Mouse (Mus musculus) cerebral cortex, adult 2 months (tissue): ENCODE measurements around the gene Atp6v1e2.

Experiments used
- WGBS: fragments of 180-500 bp; shearing (Covaris S2); methylation state at CpG from one replicate; pipeline ENCODE4 v1.1.7; 2018; 5-methylcytosine and 5-hydroxymethylcytosine counted together

Atp6v1e2 gene

GRCm38 (mm10) chr17:86913003-86913607 lies 34.6 kb downstream of the Atp6v1e2 start:
- WGBS, result 48% methylated on average over 7 of the region's 7 CpGs

- WGBS, result 78% methylated on average over 5 of the region's 5 CpGs
Observed at GRCm38 (mm10) chr17:86911261-86911660, 36.4 kb downstream of the Atp6v1e2 start.

- 49% methylated on average over 14 of the region's 14 CpGs for WGBS
Observed at GRCm38 (mm10) chr17:86909733-86910495, 37.8 kb downstream of the Atp6v1e2 start.

- 92% methylated on average over 8 of the region's 8 CpGs for WGBS
Observed at GRCm38 (mm10) chr17:86908316-86908715, 39.4 kb downstream of the Atp6v1e2 start.

- 87% methylated on average over 3 of the region's 3 CpGs for WGBS
Observed at GRCm38 (mm10) chr17:86907092-86907491, 40.6 kb downstream of the Atp6v1e2 start.

- whole genome bisulfite sequencing, result 17% methylated on average over 6 of the region's 6 CpGs
Observed at GRCm38 (mm10) chr17:86906601-86907000, 41.1 kb downstream of the Atp6v1e2 start.

DNA sequence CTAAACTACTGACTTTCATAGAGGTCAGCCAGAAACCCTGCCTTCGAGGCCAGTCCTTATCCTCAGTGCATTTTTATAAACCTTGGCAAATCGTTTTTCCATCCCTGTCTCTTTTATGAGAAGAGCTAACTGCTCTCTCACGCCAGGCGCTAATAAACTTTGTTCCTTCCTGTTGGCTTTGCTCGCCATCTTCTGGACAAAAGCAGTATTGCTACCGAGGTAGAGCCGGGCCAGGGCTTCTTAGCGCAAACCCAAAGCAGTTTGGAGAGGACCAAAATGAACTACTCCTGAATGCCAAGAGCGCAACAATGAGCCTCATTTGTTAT lies 41.6 kb downstream of the Atp6v1e2 start:
- 2% methylated on average over 9 of the region's 9 CpGs for WGBS

GRCm38 (mm10) chr17:86905297-86906135 lies 42.2 kb downstream of the Atp6v1e2 start:
- WGBS, result 21% methylated on average over 19 of the region's 19 CpGs

DNA sequence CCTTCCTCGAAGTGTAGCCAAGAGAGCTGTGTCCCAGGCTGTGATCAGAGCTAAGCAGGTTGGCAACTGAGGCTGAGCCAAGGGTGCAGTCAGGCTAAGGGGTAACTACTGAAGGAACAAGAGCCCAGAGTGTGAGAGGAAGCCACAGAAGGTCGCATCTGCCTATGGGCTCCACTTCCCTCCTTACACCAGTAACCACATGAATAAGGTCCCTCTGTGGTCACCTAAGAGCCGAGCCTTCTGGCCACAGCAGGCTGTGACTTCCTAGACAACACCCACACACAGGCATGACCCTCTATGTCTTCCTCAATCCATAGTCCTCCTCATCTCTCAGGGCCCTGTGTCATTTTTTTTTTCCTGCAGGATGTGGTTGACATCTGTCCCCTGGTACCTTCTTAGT lies 43.5 kb downstream of the Atp6v1e2 start:
- WGBS, result 65% methylated on average over 3 of the region's 3 CpGs

GRCm38 (mm10) chr17:86903596-86903995 lies 44.1 kb downstream of the Atp6v1e2 start:
- 39% methylated on average over 7 of the region's 7 CpGs for WGBS

- 89% methylated on average over 14 of the region's 14 CpGs for WGBS
Observed at GRCm38 (mm10) chr17:86902399-86903067, 45.2 kb downstream of the Atp6v1e2 start.

- WGBS, result 80% methylated on average over 5 of the region's 5 CpGs
Observed at GRCm38 (mm10) chr17:86900564-86900963, 47.1 kb downstream of the Atp6v1e2 start.

DNA sequence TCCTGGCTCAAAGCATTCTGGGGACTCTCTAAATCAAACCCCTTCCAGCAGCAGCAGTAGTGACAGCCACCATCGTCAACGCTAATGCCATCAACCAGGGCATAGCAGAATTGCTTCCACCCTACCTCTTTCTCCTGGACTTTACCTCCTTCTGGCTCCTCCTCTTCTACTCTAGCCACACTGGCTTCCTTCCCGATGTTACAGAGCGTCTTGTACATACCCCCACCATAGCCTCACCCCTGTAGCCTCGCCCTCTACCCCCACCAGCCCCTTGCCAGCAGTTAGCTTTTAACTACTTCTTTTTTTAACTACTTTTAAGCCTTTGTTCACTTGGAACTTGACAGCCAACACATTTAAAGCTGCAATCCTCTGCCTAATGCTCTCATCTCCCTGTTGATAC lies 47.9 kb downstream of the Atp6v1e2 start:
- WGBS, result 87% methylated on average over 5 of the region's 5 CpGs

DNA sequence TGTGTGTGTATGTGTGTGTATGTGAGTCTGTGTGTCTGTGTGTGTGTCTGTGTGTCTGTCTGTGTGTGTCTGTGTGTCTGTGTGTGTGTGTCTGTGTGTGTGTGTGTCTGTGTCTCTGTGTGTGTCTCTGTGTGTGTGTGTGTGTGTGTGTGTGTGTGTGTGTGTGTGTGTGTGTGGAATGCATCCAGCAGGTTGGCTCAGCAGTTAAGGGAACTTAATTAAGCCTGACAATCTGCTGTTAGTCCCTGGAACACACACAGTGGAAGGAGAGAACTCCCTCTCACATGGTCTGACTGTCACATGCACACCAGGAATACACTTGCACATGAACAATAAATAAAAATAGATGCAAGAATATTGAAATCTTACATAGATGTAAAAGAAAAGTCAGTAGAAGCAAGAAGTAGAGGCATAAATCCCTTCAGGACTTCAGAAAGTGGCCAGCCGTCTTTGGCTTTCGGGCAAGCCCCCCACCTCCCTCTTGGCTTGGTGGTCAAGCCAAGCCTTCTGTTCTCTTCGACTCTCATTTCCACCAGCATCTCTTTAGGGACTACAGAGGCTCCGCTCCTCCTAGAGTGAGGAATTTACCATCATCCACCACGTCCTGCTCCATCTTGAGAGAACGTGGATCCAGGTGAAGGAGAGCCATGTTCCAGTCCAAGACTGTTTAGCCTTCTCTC lies 50.1 kb downstream of the Atp6v1e2 start:
- WGBS, result 82% methylated on average over 6 of the region's 6 CpGs

DNA sequence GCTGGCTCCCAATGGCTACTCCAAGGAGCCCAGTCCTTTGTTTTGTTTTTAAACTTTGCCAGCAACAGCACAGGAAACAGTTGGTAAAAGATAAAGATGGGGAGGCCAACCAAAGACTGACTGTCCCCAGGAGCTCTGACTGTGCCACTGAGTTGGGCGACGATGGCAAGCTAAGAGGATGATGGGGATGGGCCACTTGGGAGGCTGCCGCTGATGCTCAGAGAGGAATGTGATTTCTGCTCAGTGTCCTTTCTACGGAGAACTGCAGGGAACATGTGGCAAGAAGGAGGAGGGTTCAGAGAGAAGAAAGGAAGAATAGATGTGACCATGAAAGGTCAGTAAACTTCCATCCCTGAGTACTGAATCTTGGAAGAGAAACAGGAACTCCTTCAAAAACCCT lies 52.5 kb downstream of the Atp6v1e2 start:
- WGBS, result 81% methylated on average over 4 of the region's 4 CpGs
